Mouse (Mus musculus): ENCODE data around the gene Popdc3. TPM values are rescaled to one million over a fixed set of nuclear protein-coding genes. Genes with fewer than 3 reads are reported as not detected.

Gene Popdc3
- polyA plus RNA-seq, 1 experiment from 2014 or later = 3.8 TPM

Other genes starting within 250 kb of the Popdc3 start
- gene Prep, start 110.9 kb upstream of the Popdc3 start, polyA plus RNA-seq (2014; fragmentation: Nextera tagmentation; extraction: Ambion mirVana) = 19.0 and 21.7 TPM in 2 replicates
- gene Bves, start 157.7 kb downstream of the Popdc3 start, polyA plus RNA-seq (2014; fragmentation: Nextera tagmentation; extraction: Ambion mirVana) = 3.8 and 5.7 TPM in 2 replicates

Measured in embryonic facial prominence, embryonic 14.5 days (tissue).